Mouse (Mus musculus) small intestine, adult 10 weeks (tissue): ENCODE data around the gene Cep89. TPM values are rescaled to one million over a fixed set of nuclear protein-coding genes. Genes with fewer than 3 reads are reported as not detected.

Source experiments
- polyA plus RNA-seq: library from polyadenylated mRNA; stranded (reverse); fragments of 350-450 nt; fragmentation: Illumina TruSeq; extraction: RNeasy Lipid Tissue Mini Kit (QIAGEN cat#74804); gene quantifications from one replicate; pipeline ENCODE4 v1.2.3, GENCODE M21; 2014; ENCODE audit warnings: low replicate concordance

Cep89 gene
- 4.2 TPM for polyA plus RNA-seq

DNA sequence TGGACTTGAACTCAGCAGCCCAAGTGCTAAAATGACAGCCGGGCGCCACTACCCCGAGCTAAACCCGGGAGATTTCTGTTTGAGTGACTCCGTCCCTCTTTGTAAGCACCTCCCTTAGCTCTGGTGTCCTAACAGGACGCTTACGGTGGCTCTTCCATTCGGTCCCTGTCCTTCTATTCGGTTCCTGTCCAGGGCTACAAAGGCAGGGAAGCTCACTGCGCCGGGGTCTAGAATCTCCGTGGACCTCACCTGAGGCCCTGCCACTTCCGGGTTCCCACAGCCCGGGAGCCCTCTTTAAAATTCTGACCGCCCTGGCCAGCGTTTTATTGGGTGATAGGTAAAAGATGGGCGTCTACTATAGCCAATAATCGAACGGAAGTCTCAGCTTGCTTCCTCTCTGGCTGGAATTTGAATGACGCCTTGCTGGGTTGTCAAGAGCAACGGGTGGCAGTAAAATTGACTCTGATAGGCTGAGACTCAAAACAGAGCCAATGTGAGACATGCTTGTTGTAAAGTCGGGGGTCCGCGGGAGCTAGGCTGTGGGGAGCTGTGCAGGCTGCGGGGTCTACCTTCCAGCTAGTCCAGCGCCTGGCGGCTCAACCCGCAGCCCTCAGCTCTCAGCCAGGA, at the start of gene Cep89, which contains the start of gene Faap24:
Cep89 (plus strand) TSS at position 494 of the 627 bp plus-strand sequence.
Faap24 (minus strand) TSS at position 295 of the 627 bp plus-strand sequence.

DNA sequence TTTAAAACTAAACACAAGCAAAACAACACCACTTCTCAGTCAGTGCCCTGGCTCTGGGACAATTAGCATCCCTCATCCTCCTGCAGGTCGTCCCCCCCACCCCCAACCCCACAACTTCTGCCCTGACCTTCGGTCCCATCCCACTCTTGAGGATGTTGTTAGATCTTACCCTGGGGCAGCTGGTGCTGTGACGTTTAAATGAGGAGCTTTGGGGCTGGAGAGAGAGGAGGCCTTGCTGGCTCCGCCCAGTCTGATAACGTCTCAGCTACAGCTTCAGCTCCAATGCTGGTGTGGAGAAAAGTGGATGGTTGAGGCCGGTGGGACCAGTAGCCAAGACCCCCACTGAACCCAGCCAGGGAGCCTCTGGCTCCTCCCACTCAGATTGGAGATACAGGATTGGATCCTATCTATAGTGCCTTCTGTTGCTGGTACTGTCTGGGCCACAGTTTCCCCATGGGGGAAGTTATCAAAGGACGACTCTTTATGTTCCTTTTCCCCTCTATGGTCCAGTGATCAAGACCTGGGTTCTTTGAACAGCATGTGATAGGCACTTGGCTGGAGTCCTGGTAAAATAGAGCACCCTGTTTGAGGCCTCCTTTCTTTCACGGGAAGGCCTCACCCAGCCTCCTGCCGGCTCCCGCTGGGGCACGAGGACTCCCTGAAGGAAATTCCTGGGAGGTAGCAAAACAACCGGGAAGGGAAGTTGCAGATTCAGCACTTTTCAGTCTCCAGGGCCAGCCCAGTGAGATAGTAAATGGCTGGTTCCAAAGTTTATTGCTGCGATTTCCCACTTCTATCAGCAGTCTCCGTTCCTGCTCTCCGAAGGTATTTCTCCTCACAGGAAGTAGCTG, 51.4 kb downstream of the Cep89 start, which contains the start of gene Slc7a9:
Slc7a9 (plus strand) TSS at position 801 of the 851 bp plus-strand sequence.

Other genes starting within 250 kb of the Cep89 start
- 0.48 TPM for gene Slc7a10, start 210.7 kb upstream of the Cep89 start, polyA plus RNA-seq
- gene Lrp3, start 181.5 kb upstream of the Cep89 start, polyA plus RNA-seq = not detected
- gene Gpatch1, start 78.6 kb upstream of the Cep89 start, polyA plus RNA-seq = 5.7 TPM
- gene Rhpn2, start 62.9 kb upstream of the Cep89 start, polyA plus RNA-seq = 65.6 TPM
- 2.5 TPM for gene Faap24, start 199 bp upstream of the Cep89 start, polyA plus RNA-seq
- 54.2 TPM for gene Slc7a9, start 51.8 kb downstream of the Cep89 start, polyA plus RNA-seq
- 0.78 TPM for gene Tdrd12, start 140.7 kb downstream of the Cep89 start, polyA plus RNA-seq
- gene Nudt19, start 159.3 kb downstream of the Cep89 start, polyA plus RNA-seq = 270 TPM
- gene Rgs9bp, start 188.5 kb downstream of the Cep89 start, polyA plus RNA-seq = not detected
- gene Ankrd27, start 189.2 kb downstream of the Cep89 start, polyA plus RNA-seq = 4.5 TPM